In genomic region chr14:69443092-69443692, GRCm38 (mm10) we compare ENCODE assay signal across 19 mouse cellular contexts. TPM values are rescaled to one million over a fixed set of nuclear protein-coding genes. Genes with fewer than 3 reads are reported as not detected.
DNase-seq lines count a peak whose midpoint lies in the region; ATAC-seq lines count a peak whose summit lies in the region.
"Not testable (repeated sequence)": the region's sequence is repeated elsewhere in the genome, so short reads cannot be mapped to it uniquely, and the experiment has no call there.
"Had no signal": no experiment of that assay in that cellular context is flagged by ENCODE, and none has a peak within 500 bp of the region (broad histone marks: within the 10 kb centered on the region; RNA-seq: fewer than 3 reads in every experiment).

No protein-coding gene starts in this region.

- not testable (repeated sequence) for H3K27ac ChIP-seq in embryonic facial prominence, embryonic 11.5 days (replicated peaks; ENCODE audit: low read depth, low read length); forebrain, embryonic 11.5 days (ENCODE audit: low read depth, low read length); heart, embryonic 14.5 days (replicated peaks in 1 of 2; ENCODE audit: control insufficient read depth in 1 of 2, insufficient read depth in 1 of 2, low read depth in 2 of 2, low read length in 2 of 2); hindbrain, embryonic 14.5 days; kidney, embryonic 14.5 days (ENCODE audit: low read depth, low read length); limb, embryonic 12.5 days; lung, embryonic 15.5 days; midbrain, embryonic 13.5 days

- not testable (repeated sequence) for H3K4me2 ChIP-seq in embryonic facial prominence, embryonic 11.5 days (ENCODE audit: low read depth, low read length); forebrain, embryonic 11.5 days (ENCODE audit: low read depth, low read length, severe bottlenecking); heart, embryonic 14.5 days (ENCODE audit: low read length); hindbrain, embryonic 14.5 days (replicated peaks); kidney, embryonic 14.5 days (replicated peaks; ENCODE audit: low read depth, low read length); limb, embryonic 12.5 days; lung, embryonic 15.5 days; midbrain, embryonic 13.5 days (replicated peaks)

- H3K9ac ChIP-seq in embryonic facial prominence, embryonic 11.5 days (replicated peaks; ENCODE audit: low read length); forebrain, embryonic 11.5 days (ENCODE audit: low read length); heart, embryonic 14.5 days (ENCODE audit: low read length); hindbrain, embryonic 14.5 days; kidney, embryonic 14.5 days (ENCODE audit: low read depth, low read length); limb, embryonic 12.5 days (replicated peaks); lung, embryonic 15.5 days; midbrain, embryonic 13.5 days (replicated peaks): not testable (repeated sequence)

- no CpG with 5 or more reads among the region's 7 CpGs for WGBS in embryonic facial prominence, embryonic 11.5 days
- whole genome bisulfite sequencing in forebrain, embryonic 11.5 days, result no CpG with 5 or more reads among the region's 7 CpGs
- no CpG with 5 or more reads among the region's 7 CpGs for WGBS in heart, embryonic 14.5 days
- WGBS in hindbrain, embryonic 14.5 days, result no CpG with 5 or more reads among the region's 7 CpGs
- no CpG with 5 or more reads among the region's 7 CpGs for WGBS in kidney, embryonic 14.5 days
- WGBS in limb, embryonic 12.5 days, result no CpG with 5 or more reads among the region's 7 CpGs
- WGBS in lung, embryonic 15.5 days, result no CpG with 5 or more reads among the region's 7 CpGs
- WGBS in midbrain, embryonic 13.5 days, result no CpG with 5 or more reads among the region's 7 CpGs

- H3K4me3 ChIP-seq in embryonic facial prominence, embryonic 11.5 days (ENCODE audit: low read depth, low read length); forebrain, embryonic 11.5 days (ENCODE audit: low read depth, low read length); heart, embryonic 14.5 days (ENCODE audit: control insufficient read depth in 1 of 2, insufficient read depth in 1 of 2, low read depth in 1 of 2, low read length in 2 of 2); hindbrain, embryonic 14.5 days (replicated peaks; ENCODE audit: low read length); kidney, embryonic 14.5 days (ENCODE audit: low read length); limb, embryonic 12.5 days (replicated peaks); lung, embryonic 15.5 days; midbrain, embryonic 13.5 days (replicated peaks): not testable (repeated sequence)

- not testable (repeated sequence) for DNase-seq in embryonic facial prominence, embryonic 11.5 days (ENCODE audit: low spot score); forebrain, embryonic 11.5 days (ENCODE audit: low spot score); hindbrain, embryonic 14.5 days (ENCODE audit: low spot score)

- H3K27me3 ChIP-seq in embryonic facial prominence, embryonic 11.5 days (ENCODE audit: control insufficient read depth, insufficient read depth, low read length); forebrain, embryonic 11.5 days (ENCODE audit: control insufficient read depth, insufficient read depth, low read length); heart, embryonic 14.5 days (ENCODE audit: control insufficient read depth, insufficient read depth, low read length); hindbrain, embryonic 14.5 days (ENCODE audit: control insufficient read depth, insufficient read depth, low read length); kidney, embryonic 14.5 days (ENCODE audit: control insufficient read depth, insufficient read depth, low read length); limb, embryonic 12.5 days; lung, embryonic 15.5 days; midbrain, embryonic 13.5 days: not testable (repeated sequence)

- peak; percentile 98 for ATAC-seq in embryonic facial prominence, embryonic 11.5 days (replicated peaks; ENCODE audit: insufficient number of reproducible peaks, low FRiP score, low TSS enrichment, low read depth)
- peak; percentile 79 for ATAC-seq in forebrain, embryonic 11.5 days (replicated peaks; ENCODE audit: low FRiP score)
- peak; percentile 62; the same call in 1 of the 2 replicates for ATAC-seq in heart, embryonic 14.5 days (ENCODE audit: insufficient number of reproducible peaks, insufficient read depth, low FRiP score, low read depth)
- ATAC-seq in hindbrain, embryonic 14.5 days (ENCODE audit: low FRiP score), result 0 out of 2 replicates have a peak, but pooled peaks have one; percentile 24
- peak; percentile 98 for ATAC-seq in kidney, embryonic 14.5 days (ENCODE audit: low FRiP score, low TSS enrichment)
- ATAC-seq in limb, embryonic 12.5 days (ENCODE audit: insufficient number of reproducible peaks, insufficient read depth, low FRiP score, low TSS enrichment, low read depth), result peak; percentile 98
- ATAC-seq in lung, embryonic 15.5 days (ENCODE audit: borderline replicate concordance, extremely low read depth, low FRiP score, low TSS enrichment), result peak; percentile 94
- ATAC-seq in midbrain, embryonic 13.5 days, result peak; percentile 66; the same call in 1 of the 2 replicates

- H3K4me1 ChIP-seq in embryonic facial prominence, embryonic 11.5 days (ENCODE audit: control insufficient read depth, insufficient read depth, low read length); forebrain, embryonic 11.5 days (replicated peaks; ENCODE audit: control insufficient read depth, insufficient read depth, low read length); heart, embryonic 14.5 days (ENCODE audit: control insufficient read depth in 2 of 2, insufficient read depth in 2 of 2, low read length in 2 of 2); hindbrain, embryonic 14.5 days (replicated peaks; ENCODE audit: control insufficient read depth, insufficient read depth, low read length); kidney, embryonic 14.5 days (ENCODE audit: control insufficient read depth, insufficient read depth, low read length); limb, embryonic 12.5 days (replicated peaks); lung, embryonic 15.5 days; midbrain, embryonic 13.5 days (replicated peaks): not testable (repeated sequence)

- H3K36me3 ChIP-seq in embryonic facial prominence, embryonic 11.5 days (replicated peaks; ENCODE audit: control insufficient read depth, insufficient read depth, low read depth, low read length); forebrain, embryonic 11.5 days (ENCODE audit: control insufficient read depth, insufficient read depth, low read length); heart, embryonic 14.5 days (ENCODE audit: control insufficient read depth, insufficient read depth, low read length); hindbrain, embryonic 14.5 days (replicated peaks; ENCODE audit: control insufficient read depth, insufficient read depth); kidney, embryonic 14.5 days (ENCODE audit: control insufficient read depth, insufficient read depth, low read length); limb, embryonic 12.5 days; lung, embryonic 15.5 days; midbrain, embryonic 13.5 days: not testable (repeated sequence)

- H3K9me3 ChIP-seq in embryonic facial prominence, embryonic 11.5 days (replicated peaks; ENCODE audit: control insufficient read depth, low read length); forebrain, embryonic 11.5 days (ENCODE audit: control insufficient read depth, low read length); heart, embryonic 14.5 days (ENCODE audit: control insufficient read depth, low read length); hindbrain, embryonic 14.5 days (ENCODE audit: control insufficient read depth, low read length); kidney, embryonic 14.5 days (ENCODE audit: control insufficient read depth, low read length); limb, embryonic 12.5 days; lung, embryonic 15.5 days; midbrain, embryonic 13.5 days: not testable (repeated sequence)

RNA-seq across cellular contexts. Expression of gene Gm16867, which starts 60.0 kb away (rescaled TPM):
- polyA plus RNA-seq in embryonic facial prominence, embryonic 11.5 days (2014; fragmentation: Nextera tagmentation; extraction: Ambion mirVana), result not detected in 2 replicates
- not detected in 2 replicates for polyA plus RNA-seq in forebrain, embryonic 11.5 days (2014; fragmentation: Nextera tagmentation; extraction: Ambion mirVana)
- not detected in 2 replicates for polyA plus RNA-seq in heart, embryonic 14.5 days (2014; fragmentation: Nextera tagmentation; extraction: Ambion mirVana)
- not detected in 2 replicates for polyA plus RNA-seq in hindbrain, embryonic 14.5 days (2014; fragmentation: Nextera tagmentation; extraction: Ambion mirVana)
- not detected in 2 replicates for polyA plus RNA-seq in kidney, embryonic 14.5 days (2014; fragmentation: Nextera tagmentation; extraction: Ambion mirVana)
- polyA plus RNA-seq in limb, embryonic 12.5 days (2016; fragmentation: Nextera tagmentation; extraction: Ambion mirVana), result not detected in 2 replicates
- polyA plus RNA-seq in lung, embryonic 15.5 days (2015; fragmentation: Nextera tagmentation; extraction: Ambion mirVana), result not detected in 2 replicates
- polyA plus RNA-seq in midbrain, embryonic 13.5 days (2015; fragmentation: Nextera tagmentation; extraction: Ambion mirVana), result not detected in 2 replicates
- polyA plus RNA-seq: activated CD4-positive, CD25-positive, alpha-beta regulatory T cell, adult 4 months; brain, embryonic 14.5 days; C2C12; forebrain, embryonic 10.5 days; forebrain, postnatal 0 days; hindbrain, embryonic 10.5 days; hindbrain, postnatal 0 days; limb, embryonic 10.5 days; liver, embryonic 13.5 days; midbrain, embryonic 14.5 days; neural tube, embryonic 14.5 days had no signal

Comparison
In these comparisons a context has a peak if more than half of its experiments do, and no peak if none do; other contexts are left out.
1. ATAC-seq: peak in every context shown above with its lines; median percentile 98 in embryonic facial prominence, embryonic 11.5 days; 98 in kidney, embryonic 14.5 days; 98 in limb, embryonic 12.5 days; 94 in lung, embryonic 15.5 days; 79 in forebrain, embryonic 11.5 days; 66 in midbrain, embryonic 13.5 days; 62 in heart, embryonic 14.5 days; 24 in hindbrain, embryonic 14.5 days.